Mouse (Mus musculus): ENCODE results near the gene Anapc2. TPM values are rescaled to one million over a fixed set of nuclear protein-coding genes. Genes with fewer than 3 reads are reported as not detected.

Gene Anapc2
- polyA plus RNA-seq, 1 experiment from 2014 or later = 134 TPM

DNA sequence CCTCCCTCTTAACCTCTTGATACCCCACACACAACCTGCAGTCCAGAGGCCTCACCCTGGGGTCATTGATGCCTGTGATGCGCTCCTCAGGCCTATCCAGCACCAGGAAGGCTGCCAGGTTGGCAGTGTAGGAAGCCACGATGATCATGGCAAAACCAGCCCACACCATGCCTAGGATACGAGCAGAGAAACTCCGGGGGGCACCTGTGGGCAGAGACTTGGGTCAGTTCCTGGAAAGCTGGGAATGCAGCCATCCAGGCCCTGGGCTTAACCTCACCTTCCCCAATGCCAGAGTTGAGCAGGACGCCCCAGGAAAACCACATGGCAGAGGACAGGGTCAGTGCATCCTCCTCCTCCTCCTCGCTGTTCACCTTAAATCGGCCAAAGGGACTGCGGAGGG is 24.8 kb downstream of the Anapc2 start:
- no peak overlapping the region for H3K27ac ChIP-seq
- H3K4me3 ChIP-seq (replicated peaks) = no peak overlapping the region
- no peaks in the 10 kb centered on the region for H3K36me3 ChIP-seq (replicated peaks)
- peaks cover 5% of the 10 kb centered on the region for H3K4me1 ChIP-seq
- WGBS = 84% methylated on average over 7 of the region's 8 CpGs
- no peak for ATAC-seq (ENCODE audit: low FRiP score)
- no peaks in the 10 kb centered on the region for H3K9me3 ChIP-seq
- H3K9ac ChIP-seq = no peak overlapping the region
- peaks cover 61% of the 10 kb centered on the region for H3K27me3 ChIP-seq
- no peak overlapping the region for H3K4me2 ChIP-seq

DNA sequence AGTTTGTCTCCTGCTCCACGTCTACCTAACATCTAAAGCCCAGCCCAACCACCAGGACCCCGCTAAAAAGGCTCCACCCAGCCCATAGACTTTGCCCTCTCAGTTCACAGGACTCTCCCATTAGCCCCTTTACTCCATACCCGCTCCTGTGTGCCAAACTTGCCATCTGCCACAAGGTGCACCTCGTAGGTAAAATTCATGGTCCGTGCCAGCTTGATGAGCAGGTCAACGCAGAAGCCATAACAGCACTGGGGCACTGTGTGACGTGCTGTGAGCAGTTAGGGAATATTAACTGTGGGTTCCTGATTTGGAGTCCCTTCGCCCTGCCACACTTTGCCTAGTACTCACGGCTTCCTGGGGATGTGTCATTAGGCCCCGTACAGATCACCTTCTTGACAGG is 25.8 kb downstream of the Anapc2 start:
- no peak overlapping the region for H3K4me2 ChIP-seq
- no peaks in the 10 kb centered on the region for H3K4me1 ChIP-seq
- ATAC-seq (ENCODE audit: low FRiP score) = no peak
- H3K27me3 ChIP-seq = peaks cover 56% of the 10 kb centered on the region
- WGBS = 85% methylated on average over 10 of the region's 10 CpGs
- no peak overlapping the region for H3K27ac ChIP-seq
- no peak overlapping the region for H3K9ac ChIP-seq
- H3K4me3 ChIP-seq (replicated peaks) = no peak overlapping the region
- no peaks in the 10 kb centered on the region for H3K9me3 ChIP-seq
- no peaks in the 10 kb centered on the region for H3K36me3 ChIP-seq (replicated peaks)

DNA sequence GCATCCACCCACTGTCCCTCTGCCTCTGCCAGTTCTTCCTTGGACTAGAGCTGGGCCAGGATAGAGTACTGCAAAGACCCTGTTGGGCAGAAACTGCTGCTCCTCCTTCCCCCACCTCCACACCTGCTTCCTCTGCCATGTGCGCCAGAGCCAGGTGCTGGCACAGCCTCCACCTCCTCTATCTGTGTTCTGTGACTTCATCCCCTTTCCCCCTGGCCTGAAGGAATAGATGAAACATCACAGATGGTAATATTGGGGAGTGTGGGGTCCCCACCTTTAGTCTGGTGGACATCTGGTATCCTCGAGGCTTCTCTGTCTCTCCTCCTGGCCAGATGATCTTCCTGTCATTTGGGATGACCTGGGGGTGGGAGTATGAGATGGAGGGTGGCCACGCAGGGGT is 31.2 kb downstream of the Anapc2 start:
- 0 out of 2 replicates have a peak, but pooled peaks cover 13% of the 10 kb centered on the region for H3K4me1 ChIP-seq
- H3K27me3 ChIP-seq = peaks cover 52% of the 10 kb centered on the region
- 82% methylated on average over 3 of the region's 3 CpGs for WGBS
- no peaks in the 10 kb centered on the region for H3K36me3 ChIP-seq (replicated peaks)
- no peak overlapping the region for H3K9ac ChIP-seq
- no peaks in the 10 kb centered on the region for H3K9me3 ChIP-seq
- no peak overlapping the region for H3K4me2 ChIP-seq
- no peak overlapping the region for H3K4me3 ChIP-seq (replicated peaks)
- no peak for ATAC-seq (ENCODE audit: low FRiP score)
- no peak overlapping the region for H3K27ac ChIP-seq

GRCm38 (mm10) chr2:25303931-25304656 is 31.8 kb downstream of the Anapc2 start:
- H3K4me2 ChIP-seq = peak overlapping the region; percentile 87
- H3K9me3 ChIP-seq = no peaks in the 10 kb centered on the region
- peaks cover 58% of the 10 kb centered on the region for H3K27me3 ChIP-seq
- no peak for ATAC-seq (ENCODE audit: low FRiP score)
- H3K27ac ChIP-seq = no peak overlapping the region
- 0 out of 2 replicates have a peak overlapping the region, but pooled peaks have one; percentile 61 for H3K9ac ChIP-seq
- peak overlapping the region; percentile 49; the same call in 1 of the 2 replicates for H3K4me3 ChIP-seq (replicated peaks)
- H3K4me1 ChIP-seq = 0 out of 2 replicates have a peak, but pooled peaks cover 13% of the 10 kb centered on the region
- H3K36me3 ChIP-seq (replicated peaks) = no peaks in the 10 kb centered on the region
- WGBS = 71% methylated on average over 7 of the region's 7 CpGs

- Histone ChIP-seq H3K27ac (no peak overlapping the region), H3K27me3 (peaks cover 66% of the 10 kb centered on the region)
These were observed 32.6 kb downstream of the Anapc2 start for GRCm38 (mm10) chr2:25304657-25305541.

DNA sequence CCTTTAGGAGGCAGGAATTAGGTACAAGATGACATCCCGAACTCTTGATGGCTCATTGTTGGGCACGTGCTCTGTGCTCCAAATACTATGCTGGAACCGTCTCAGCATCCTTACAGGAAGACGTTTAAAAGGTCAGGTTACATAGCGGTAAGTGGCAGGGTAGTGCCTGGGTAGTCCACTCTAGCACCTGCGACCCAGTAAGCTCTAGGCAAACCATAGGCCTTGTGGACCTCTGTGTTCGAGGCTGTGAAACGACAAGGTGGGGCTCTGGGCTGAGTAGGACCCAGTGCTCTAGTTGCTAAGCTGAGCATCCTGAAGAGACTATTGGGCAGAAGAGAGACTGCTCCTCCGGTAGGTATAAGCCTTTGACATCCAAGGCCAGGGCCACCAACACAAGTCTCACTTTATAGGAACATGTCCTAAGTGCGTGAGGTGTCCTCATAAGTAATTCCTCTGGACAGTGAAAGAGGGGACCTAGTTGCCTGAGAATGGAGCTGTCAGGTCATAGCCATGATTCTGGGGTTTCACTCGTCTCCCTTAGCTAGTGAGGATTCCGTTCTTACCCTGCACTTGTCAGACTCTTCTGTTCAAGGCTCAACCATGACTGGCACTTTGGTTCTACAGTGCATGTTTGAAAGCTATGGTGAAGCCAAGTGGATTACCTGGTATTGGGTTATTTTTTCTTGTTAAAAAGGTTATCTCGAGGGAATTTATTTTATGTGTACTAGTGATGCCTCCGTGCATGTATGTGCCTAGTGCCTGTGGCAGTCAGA is 33.5 kb downstream of the Anapc2 start:
- Histone ChIP-seq H3K27me3 (peaks cover 75% of the 10 kb centered on the region), H3K36me3 (replicated peaks) (no peaks in the 10 kb centered on the region), H3K27ac (no peak overlapping the region), H3K4me3 (replicated peaks) (peak overlapping the region; percentile 49), H3K4me2 (peak overlapping the region; percentile 87), H3K9me3 (no peaks in the 10 kb centered on the region), H3K4me1 (0 out of 2 replicates have a peak, but pooled peaks cover 13% of the 10 kb centered on the region), H3K9ac (peak overlapping the region; percentile 61; the same call in 1 of the 2 replicates)
- no peak for ATAC-seq (ENCODE audit: low FRiP score)
- 50% methylated on average over 14 of the region's 14 CpGs for WGBS

More at GRCm38 (mm10) chr2:25304657-25305541, 32.6 kb downstream of the Anapc2 start:
- Histone ChIP-seq H3K4me3 (replicated peaks) (peak overlapping the region; percentile 49), H3K9me3 (no peaks in the 10 kb centered on the region), H3K4me2 (peak overlapping the region; percentile 87), H3K4me1 (0 out of 2 replicates have a peak, but pooled peaks cover 13% of the 10 kb centered on the region), H3K36me3 (replicated peaks) (no peaks in the 10 kb centered on the region), H3K9ac (peak overlapping the region; percentile 61)
- ATAC-seq (ENCODE audit: low FRiP score) = peak; percentile 83
- 2% methylated on average over 41 of the region's 45 CpGs for WGBS

- Histone ChIP-seq H3K9ac (no peak overlapping the region), H3K36me3 (replicated peaks) (no peaks in the 10 kb centered on the region), H3K27me3 (peaks cover 99% of the 10 kb centered on the region), H3K4me3 (replicated peaks) (no peak overlapping the region), H3K27ac (no peak overlapping the region), H3K4me1 (0 out of 2 replicates have a peak, but pooled peaks cover 4% of the 10 kb centered on the region), H3K4me2 (no peak overlapping the region), H3K9me3 (no peaks in the 10 kb centered on the region)
- WGBS = 57% methylated on average over 10 of the region's 10 CpGs
- ATAC-seq (ENCODE audit: low FRiP score) = no peak
These were observed 37.9 kb downstream of the Anapc2 start for GRCm38 (mm10) chr2:25310180-25310579.

- Histone ChIP-seq H3K27ac (no peak overlapping the region), H3K36me3 (replicated peaks) (no peaks in the 10 kb centered on the region), H3K9ac (no peak overlapping the region), H3K4me1 (no peaks in the 10 kb centered on the region), H3K27me3 (peaks cover 100% of the 10 kb centered on the region), H3K4me2 (no peak overlapping the region), H3K9me3 (no peaks in the 10 kb centered on the region), H3K4me3 (replicated peaks) (no peak overlapping the region)
- no peak for ATAC-seq (ENCODE audit: low FRiP score)
- 3% methylated on average over 22 of the region's 22 CpGs for WGBS
These were observed 38.7 kb downstream of the Anapc2 start for GRCm38 (mm10) chr2:25310969-25311368.

DNA sequence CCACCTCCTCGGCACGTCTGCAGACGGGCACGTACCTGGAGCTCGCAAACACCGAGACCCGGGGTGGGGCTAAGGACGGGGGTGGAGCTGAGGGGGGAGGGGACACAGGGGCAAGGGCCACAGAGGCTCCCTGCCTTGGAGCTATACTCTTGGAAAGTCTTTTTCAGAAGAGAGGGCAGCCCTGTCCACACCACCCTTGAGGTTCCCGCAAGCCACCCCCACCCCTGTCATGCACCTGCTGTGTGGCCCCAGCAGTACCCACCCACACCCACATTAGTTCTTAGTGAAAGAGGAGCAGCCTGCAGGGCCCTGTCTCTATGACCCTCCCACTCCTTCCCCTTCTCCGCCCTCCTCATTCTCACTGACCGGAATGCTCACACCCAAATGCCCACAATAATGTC is 39.2 kb downstream of the Anapc2 start:
- ATAC-seq (ENCODE audit: low FRiP score) = no peak
- peaks cover 100% of the 10 kb centered on the region for H3K27me3 ChIP-seq
- no peak overlapping the region for H3K9ac ChIP-seq
- no peaks in the 10 kb centered on the region for H3K9me3 ChIP-seq
- no peaks in the 10 kb centered on the region for H3K36me3 ChIP-seq (replicated peaks)
- no peak overlapping the region for H3K27ac ChIP-seq
- H3K4me2 ChIP-seq = no peak overlapping the region
- no peak overlapping the region for H3K4me3 ChIP-seq (replicated peaks)
- WGBS = 7% methylated on average over 11 of the region's 11 CpGs
- H3K4me1 ChIP-seq = no peaks in the 10 kb centered on the region

- no peaks in the 10 kb centered on the region for H3K9me3 ChIP-seq
- no peak overlapping the region for H3K27ac ChIP-seq
- ATAC-seq (ENCODE audit: low FRiP score) = peak; percentile 41
- H3K4me1 ChIP-seq = peaks cover 10% of the 10 kb centered on the region
- peaks cover 93% of the 10 kb centered on the region for H3K27me3 ChIP-seq
- peak overlapping the region; percentile 65 for H3K4me2 ChIP-seq
- WGBS = 5% methylated on average over 31 of the region's 31 CpGs
- H3K36me3 ChIP-seq (replicated peaks) = no peaks in the 10 kb centered on the region
- H3K9ac ChIP-seq = peak overlapping the region; percentile 34; the same call in 1 of the 2 replicates
- peak overlapping the region; percentile 45 for H3K4me3 ChIP-seq (replicated peaks)
These were observed 46.1 kb downstream of the Anapc2 start for GRCm38 (mm10) chr2:25318119-25318966.
